Mouse (Mus musculus) adrenal gland (tissue): Measurements from ENCODE around the gene BC029722.

Experiments used
- intact Hi-C: fragments of 180-260 bp; cut with DNase I; formaldehyde crosslinking; loops from one replicate; pipeline ENCODE4 v1.15.1; 2025

BC029722 gene

DNA sequence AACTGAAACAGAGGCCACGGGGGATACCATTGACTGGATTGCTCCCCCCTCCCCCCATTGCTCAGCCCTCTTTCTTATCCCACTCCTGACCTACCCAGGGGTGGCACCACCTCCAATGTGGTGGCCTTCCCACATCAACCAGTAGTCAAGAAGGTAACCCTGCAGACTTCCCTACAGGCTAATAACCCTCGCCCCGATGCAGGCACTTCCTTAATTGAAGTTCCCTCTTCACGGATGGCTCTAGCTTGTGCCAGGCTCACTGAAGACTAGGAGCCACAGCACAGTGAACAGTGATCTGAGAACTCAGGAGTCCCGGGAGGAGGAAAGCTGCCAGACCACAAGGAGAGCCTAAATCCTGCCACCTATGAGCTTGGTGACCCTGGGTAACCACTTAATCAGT lies 32.3 kb downstream of the BC029722 start:
- intact Hi-C loops: no loop called here

- intact Hi-C loops: no loop called here
Measured at GRCm38 (mm10) chr2:155784534-155784933, 34.7 kb downstream of the BC029722 start.

DNA sequence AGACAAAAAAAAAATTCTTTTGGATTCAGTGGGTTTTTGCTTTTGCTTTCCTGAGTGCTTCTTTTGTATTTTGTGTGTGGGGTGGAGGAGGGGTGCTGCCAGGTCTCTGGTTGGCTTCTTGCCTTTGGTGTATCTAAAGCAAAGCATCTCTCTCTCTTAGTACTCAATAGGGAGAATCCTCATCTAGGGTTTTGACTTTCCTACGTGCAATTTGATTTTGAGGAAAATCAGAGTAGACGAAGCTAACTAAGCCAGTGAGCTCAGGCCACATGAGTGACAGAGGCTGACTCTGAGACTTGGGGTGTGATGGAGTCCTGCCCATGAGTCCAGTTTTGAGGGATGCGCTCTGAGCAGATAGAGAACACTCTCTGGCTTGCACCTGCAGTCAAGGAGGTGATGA lies 39.7 kb downstream of the BC029722 start:
- intact Hi-C loops: no loop called here

GRCm38 (mm10) chr2:155779066-155779465 lies 40.2 kb downstream of the BC029722 start:
- intact Hi-C loops: no loop called here

DNA sequence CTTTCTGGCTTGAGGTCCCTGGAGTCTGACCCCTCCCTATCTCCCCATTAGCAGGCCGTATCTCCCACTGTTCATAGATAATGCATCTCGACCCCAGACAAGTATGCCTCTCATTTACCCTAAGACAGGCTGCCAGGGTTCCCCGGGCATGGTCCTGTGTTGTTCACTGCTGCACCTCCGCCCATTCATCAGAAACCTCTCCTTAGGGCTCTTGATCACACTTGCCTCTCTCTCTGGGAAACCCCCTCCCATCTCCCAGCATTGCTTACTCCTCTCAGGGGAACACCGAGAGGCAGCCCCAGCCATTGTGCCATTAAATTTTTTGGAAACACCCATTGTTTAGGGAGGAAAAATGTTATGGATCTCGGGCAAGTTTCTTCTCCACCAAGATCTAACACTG lies 41.2 kb downstream of the BC029722 start:
- intact Hi-C loops: no loop called here

- intact Hi-C loops: no loop called here
Measured at GRCm38 (mm10) chr2:155777688-155777985, 41.6 kb downstream of the BC029722 start.

- intact Hi-C loops: no loop called here
Measured at GRCm38 (mm10) chr2:155776824-155777687, 42.2 kb downstream of the BC029722 start.

GRCm38 (mm10) chr2:155775685-155776263 lies 43.5 kb downstream of the BC029722 start:
- intact Hi-C loops: no loop called here

- intact Hi-C loops: loop anchor here (5.0 kb wide), 1 partner anchor 283 kb away; no protein-coding TSS in a partner anchor
Measured at GRCm38 (mm10) chr2:155774927-155775684, 44.1 kb downstream of the BC029722 start, which contains the start of gene Mmp24. Mmp24 (plus strand) TSS chr2:155775342.

DNA sequence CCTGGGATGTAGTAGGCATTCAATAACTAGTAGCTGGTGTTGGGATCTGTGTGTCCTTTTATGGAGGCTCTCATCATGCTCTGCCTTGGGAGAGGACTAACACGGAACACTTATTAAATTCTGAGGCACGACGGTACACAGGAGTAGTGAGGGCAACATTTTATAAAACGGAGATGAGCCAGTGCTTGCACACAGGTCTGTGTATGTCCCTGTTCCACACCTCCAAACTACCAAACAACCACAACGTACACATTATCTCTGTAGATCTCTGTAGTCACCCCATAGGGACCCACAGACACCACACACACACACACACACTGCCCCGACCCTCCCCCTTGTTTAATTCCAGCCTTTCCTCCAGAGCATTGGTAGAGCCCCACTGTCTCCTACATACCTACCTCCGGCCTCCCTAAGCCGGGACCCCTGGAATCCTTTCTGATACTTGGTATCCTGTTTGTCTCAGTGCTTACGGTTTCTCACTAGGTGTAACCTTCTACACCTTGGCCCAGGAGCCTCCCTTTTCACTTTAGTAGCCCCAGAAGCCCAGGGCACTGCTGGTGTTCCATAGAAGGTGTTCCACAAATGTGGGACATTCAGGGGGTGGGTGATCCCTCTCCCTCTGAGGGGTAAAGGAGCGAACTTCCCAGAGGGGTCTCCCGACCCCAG lies 44.8 kb downstream of the BC029722 start:
- intact Hi-C loops: loop anchor here (5.0 kb wide), 1 partner anchor 282 kb away; no protein-coding TSS in a partner anchor

- intact Hi-C loops: loop anchor here (5.0 kb wide), 1 partner anchor 281 kb away; no protein-coding TSS in a partner anchor
Measured at GRCm38 (mm10) chr2:155773664-155774063, 45.6 kb downstream of the BC029722 start.
